Mouse (Mus musculus): ENCODE measurements around the gene Pde3a.

Gene Pde3a

DNA sequence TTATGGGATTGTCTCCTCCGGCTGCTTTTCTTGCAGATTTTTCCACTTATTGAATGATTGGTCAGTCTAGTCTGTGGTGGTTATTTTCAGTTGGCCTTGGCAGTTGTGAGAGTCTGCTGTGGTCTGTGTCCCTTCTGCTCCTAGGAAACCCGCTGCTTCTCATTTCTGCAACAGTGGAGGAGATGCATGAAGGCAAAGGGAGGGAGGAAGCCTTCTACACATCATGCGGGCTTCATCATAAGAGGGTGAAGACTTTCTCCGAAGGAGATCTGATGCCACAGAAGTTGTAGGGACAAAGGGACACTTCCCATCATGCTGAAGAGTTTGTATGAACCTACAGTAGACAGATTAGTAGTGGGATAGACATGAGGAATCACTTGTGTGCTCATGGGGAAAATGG lies 16.2 kb downstream of the Pde3a start:
- no peak for DNase-seq (ENCODE audit: low spot score in 2 of 2)

DNA sequence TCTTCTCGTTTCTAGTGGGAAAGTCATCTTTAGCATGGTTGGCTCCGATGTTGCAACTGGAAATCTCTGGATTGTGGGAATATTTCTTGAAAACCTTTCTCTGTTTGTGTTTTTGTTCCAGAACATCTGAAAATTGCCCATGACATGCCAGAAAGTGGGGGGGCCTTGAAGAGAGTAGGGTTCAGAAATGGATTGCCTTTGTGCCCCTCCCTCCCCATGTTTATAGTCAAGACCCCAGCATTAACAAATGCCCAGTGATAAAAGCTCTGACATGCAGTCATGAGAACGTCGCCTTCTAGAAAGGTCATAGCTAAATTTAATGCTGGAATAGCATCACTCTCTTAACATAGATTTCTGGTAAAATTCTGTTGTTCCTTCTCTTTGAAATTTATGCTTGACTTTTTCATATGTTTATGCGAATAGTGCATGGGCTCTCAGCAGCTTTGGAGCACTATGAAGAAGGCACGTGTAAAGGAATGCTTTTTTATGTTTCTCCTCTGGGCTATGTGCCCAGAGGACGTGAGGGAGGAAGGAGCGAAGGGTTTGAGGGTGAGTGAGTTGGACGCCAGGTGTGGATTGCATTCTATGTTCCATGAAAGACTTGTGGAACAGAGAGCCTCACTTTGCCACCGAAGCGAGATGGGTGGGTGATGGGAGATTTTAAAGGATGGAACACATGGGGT lies 19.0 kb downstream of the Pde3a start:
- DNase-seq (ENCODE audit: low spot score in 2 of 2), result no peak

DNA sequence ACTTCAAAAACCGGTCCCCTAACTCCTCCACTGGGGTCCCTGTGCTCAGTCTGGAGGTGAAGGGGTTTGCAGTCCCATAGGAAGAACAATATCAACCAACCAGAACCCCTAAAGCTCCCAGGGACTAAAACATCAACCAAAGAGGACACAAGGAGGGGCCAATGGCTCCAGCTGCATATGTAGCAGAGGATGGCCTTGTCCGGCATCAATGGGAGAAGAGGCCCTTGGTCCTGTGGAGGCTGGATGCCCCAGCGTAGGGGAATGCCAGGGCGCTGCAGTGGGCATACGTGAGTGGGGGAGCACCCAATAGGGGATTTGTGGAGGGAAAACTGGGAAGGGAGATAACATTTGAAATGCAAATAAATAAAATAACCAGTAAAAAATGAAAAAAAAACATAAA lies 19.8 kb downstream of the Pde3a start:
- no peak for DNase-seq (ENCODE audit: low spot score in 2 of 2)

DNA sequence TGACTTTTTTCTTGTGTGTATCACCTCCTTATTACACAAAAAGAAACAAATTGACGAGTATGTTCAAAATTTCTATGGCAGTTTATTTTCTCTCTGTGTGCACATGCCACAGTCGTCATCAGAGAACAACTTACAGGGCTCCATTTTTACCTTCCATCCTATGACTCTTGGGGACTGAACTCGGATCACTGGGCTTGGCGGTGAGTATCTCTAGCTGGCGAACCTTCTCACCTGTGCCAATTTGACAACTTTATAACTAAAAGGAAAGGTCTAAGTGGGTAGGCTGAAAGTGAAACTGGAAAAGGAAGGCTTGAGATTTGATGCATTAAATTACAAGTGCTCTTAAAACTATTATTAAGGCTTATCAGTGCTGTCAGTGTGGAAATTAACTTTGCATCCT lies 22.1 kb downstream of the Pde3a start:
- DNase-seq (ENCODE audit: low spot score in 2 of 2), result no peak

DNA sequence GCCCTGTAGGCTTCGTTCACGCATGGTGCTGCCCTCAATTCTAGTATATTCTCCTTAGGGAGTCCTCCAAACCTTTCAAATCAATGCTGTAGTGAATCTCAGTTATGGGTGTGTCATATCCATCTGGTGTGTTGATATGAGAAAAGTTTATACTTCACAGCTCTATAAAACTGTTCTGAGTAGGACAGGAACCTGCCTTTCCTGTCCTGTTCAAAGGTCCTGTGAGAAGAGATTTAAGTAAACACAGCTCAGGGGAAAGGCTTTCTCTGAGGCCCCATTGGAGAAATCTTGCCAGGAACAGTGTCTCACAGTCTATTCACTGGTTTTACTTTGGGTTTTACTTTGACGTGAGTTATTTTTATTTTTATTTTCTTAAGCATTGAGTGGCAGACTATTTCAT lies 22.5 kb downstream of the Pde3a start:
- DNase-seq (ENCODE audit: low spot score in 2 of 2), result no peak

DNA sequence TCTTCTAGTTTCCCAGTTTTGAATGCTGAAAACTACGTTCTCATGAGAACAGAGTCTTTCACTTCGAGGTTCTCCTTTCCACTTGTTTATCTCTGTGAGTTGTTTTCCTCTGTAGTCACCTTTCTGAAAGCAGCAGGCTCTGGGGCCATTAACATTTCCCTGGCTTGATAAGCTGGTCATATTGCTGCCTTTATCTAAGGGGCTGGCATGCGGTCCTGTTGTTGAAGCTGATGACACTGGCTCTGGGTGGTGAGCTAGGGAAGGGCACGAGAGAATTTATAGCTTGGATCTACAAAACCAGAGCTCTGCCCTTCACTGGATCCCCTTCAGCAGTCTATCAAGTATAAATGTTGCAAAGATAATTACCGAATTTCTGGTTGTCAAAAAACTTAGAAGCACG lies 24.6 kb downstream of the Pde3a start:
- peak; percentile 65 for DNase-seq (ENCODE audit: low spot score in 2 of 2)

DNA sequence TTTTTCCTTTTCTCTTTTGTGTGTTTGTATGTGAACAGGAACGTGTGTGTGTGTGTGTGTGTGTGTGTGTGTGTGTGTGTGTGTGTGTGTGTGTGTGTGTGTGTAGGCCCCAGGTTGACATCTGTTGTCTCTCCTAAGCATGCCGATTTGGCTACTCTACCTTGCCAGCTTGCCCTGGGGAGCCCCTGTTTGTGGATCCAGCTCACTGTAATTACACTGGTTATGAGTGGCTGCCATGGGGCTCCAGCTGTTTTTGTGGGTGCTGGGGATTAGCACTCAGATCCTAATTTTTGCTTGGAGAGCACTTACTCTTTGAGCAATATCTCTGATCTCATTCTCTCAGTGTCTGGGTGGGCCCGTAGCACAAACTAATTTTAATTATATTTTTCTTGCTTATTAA lies 32.6 kb downstream of the Pde3a start:
- no peak for DNase-seq (ENCODE audit: low spot score in 2 of 2)

DNA sequence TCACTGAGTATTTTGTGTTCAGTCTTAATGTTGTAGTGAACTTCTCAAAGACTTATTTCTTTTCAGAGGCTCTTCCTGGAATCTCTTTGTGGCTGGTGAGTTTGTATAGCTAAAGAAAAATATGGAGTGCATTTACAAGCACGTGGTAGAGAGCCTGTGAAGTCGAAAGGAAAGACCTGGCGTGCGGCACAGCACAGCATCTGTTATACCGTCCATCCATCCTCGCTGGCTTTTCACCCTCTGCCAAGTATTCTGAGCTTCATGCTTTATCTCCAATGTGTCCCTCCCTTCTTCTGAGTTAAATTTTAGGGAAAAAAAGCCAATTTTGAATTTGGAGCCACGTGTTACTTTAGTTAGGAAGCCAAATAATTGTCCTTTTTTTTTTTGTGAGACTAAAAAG lies 33.7 kb downstream of the Pde3a start:
- no peak for DNase-seq (ENCODE audit: low spot score in 2 of 2)

DNA sequence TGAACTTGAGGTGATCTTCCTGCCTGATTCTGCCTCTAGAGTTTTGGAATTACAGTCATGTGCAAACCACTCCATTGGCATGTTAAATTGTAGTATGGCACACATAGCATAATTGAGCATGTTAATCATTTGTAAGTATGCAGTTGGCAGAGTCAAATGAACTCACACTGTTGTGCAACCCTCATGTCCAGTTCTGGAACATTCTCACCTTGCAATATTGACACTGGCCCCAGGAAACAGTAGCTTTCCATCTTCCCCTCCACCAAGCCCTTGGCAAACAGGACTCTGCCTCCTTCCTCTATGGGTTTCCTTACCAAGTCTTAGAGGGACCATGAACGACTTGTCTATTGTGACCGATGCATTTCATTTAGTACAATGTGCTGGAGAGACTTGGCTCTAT lies 42.1 kb downstream of the Pde3a start:
- DNase-seq (ENCODE audit: low spot score in 2 of 2), result no peak

DNA sequence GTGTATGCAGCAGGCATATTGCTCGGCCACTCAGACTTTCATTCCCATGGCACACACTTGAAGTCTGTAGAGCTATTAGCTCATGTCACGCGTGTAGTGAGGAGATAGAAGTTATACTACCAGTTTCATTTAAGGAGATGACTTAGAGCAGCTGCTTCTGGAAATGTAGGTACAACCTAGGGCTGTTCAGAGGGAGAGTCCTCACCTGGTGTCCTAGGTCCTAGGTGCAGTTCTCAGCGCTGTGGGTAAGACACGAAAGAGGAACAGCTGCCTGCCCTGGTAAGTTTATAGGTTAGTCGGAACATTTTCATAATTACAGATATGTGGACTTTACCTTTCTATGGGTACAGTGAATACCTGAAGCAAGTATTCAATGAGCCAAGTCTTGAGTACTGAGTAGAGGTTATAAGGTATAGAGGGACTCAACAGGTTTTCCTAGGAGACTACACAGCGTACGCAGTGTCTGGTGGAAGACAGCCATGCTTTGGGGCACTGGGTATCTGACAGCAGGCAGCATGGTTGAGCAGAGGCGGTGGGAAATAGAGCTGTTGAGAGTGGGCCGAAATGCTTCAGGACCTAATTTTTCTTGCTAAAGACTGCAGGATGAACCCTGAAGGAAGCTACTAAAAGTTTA lies 43.9 kb downstream of the Pde3a start:
- no peak for DNase-seq (ENCODE audit: low spot score in 2 of 2)

DNA sequence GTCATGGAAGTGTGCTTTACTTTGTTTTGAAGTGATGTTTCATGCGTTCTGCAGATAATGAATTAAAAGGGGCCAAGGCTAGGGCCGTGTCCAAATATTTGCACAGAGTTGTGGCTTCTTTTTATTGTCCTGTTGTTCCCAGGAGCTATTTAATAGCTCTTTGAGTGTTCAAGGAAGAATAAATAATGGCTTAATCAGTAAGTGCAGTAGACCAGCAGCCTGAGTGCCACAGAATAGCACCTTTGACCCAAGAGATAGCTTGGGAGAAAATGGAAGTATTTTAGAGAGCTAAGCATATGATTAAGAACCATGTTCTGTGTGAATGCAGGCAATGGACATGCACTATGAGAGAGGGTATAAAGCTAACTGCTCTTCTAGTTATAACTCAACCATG lies 44.4 kb downstream of the Pde3a start:
- no peak for DNase-seq (ENCODE audit: low spot score in 2 of 2)

DNA sequence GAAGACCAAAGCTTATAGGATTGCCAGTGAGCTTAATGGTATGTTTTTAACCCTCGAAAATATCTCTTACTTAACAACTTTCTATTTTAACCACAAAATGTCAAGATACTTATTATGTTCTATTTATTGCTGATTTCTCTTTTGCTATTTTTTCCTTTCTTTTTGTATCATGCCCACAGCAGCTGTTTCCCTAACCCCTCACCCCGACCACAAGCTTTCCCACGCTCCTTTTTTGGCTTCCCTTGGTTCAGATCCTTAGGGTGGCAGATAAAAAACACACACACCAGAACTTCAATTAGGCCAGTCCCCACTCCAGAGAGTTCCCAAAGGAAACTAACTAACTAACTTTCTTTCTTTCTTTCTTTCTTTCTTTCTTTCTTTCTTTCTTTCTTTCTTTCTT lies 46.2 kb downstream of the Pde3a start:
- no peak for DNase-seq (ENCODE audit: low spot score in 2 of 2)

DNA sequence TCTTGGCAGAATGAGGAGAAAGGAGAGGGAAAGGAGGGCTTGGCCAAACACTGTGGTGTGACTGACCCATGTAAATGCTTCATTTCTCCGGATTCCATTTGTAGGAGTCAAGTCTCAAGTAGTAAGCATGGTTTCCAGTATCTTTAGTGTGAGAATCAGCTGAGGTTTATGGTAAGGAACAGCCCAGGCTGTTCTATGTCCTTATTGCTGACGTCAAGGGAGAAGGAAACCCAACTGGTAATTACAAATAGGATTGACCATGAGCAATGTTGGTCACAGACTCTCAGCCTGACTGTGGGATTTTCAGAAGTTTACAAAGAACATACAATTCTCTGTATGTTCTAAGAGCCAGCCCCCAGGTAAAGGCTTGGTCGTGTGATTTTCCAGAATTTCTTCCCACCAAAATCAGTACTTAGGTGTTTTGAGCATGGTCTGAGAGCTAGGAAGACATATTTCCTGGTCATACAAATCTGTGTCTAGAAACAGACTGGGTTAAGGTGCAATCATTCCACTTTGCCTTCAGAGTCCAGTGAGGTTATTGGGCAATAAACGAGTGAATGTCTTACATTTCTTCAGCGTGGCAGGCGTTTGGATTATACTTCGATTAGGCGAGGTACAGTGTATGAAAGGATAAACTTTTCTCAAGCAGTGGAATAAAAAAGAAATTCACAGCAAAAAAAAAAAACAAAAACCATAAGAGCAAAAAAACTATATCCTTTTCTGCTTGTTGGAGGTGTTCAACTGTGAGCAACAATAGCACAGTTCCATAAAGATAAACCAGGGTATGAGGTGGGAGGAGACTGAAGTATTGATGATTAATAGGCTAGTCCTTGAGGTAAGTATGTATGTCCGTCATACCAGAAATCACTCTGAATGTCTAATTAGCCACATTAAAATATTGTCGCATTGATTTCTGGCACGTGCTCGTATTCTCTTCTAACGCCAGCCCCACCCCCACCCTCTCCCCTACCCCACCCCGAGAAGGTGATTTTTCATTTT lies 53.0 kb downstream of the Pde3a start:
- DNase-seq (ENCODE audit: low spot score in 2 of 2), result no peak

DNA sequence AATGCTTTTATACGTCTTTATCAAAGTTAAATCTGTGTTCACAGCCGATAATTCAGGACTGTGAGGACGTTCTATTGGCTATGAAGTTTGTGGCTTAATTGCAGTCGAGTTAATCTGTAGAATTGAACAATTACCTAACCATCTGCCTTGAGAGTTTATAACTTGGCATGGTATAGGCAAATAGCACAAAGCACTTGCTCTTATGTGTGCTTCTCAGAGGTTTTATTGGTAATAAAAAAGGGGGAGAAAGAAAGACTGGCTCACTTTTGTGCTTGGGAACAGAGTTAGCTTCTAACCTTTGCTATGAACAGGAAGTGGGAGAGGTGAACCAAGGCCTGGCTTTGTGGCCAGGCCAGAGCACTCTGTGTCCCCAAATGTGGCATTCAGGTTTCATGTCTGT lies 53.8 kb downstream of the Pde3a start:
- DNase-seq (ENCODE audit: low spot score in 2 of 2), result no peak

DNA sequence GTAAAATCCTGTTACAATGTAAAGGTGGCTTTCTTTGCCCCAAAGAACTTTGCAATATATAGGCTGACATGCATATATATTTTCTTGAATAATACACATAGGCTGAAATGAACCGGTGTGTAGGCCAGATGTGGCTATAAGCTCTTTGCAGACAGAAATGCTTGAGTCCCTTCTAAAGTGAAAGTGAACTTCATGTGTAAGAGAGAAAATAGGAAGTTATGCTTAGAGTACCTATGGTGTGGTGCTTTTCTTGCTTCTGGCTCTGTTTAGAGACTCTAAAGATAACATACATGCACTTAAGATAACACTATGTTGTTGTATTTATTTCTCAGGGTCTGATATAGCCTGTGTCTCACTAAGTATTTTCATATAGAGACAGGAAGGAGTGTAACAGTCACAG lies 58.3 kb downstream of the Pde3a start:
- no peak for DNase-seq (ENCODE audit: low spot score in 2 of 2)

DNA sequence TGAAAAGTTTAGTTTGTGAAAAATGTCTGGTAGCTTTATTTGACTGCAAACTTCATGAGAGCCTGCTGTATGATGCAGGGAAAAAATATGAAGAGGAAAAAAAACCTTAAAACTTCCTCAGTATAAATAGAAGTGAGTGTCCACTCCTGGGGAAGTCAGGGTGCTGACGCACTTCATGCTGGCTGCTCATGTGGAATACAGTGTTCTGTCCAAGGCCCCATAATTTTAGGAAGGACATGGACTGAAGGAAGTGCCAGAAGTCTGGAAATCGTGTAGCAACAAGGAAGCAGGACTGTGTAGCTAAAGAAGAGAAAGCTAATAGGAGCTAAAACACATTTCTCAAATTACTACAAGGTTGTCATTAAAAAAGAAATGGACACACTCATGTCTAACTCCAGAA lies 59.4 kb downstream of the Pde3a start:
- DNase-seq (ENCODE audit: low spot score in 2 of 2), result peak; percentile 69 to 70

DNA sequence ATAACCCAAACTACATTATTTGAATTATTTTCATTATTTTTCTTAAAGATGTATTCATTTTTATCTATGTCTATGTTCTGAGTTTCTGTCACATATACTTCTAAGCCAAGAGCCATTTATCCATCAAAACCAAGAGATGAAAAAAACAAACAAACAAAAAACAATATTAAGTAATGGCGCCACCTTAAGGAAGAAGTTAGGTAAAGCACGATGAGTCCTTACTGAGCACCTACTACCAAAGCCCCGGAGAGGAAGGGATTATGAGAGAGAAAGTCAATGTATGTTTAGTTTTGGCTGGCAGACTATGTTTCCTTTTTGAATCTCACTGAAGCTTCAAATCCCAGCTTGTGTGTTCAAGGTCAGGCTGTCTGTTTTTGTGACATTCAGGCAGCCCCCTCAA lies 60.8 kb downstream of the Pde3a start:
- no peak for DNase-seq (ENCODE audit: low spot score in 2 of 2)

DNA sequence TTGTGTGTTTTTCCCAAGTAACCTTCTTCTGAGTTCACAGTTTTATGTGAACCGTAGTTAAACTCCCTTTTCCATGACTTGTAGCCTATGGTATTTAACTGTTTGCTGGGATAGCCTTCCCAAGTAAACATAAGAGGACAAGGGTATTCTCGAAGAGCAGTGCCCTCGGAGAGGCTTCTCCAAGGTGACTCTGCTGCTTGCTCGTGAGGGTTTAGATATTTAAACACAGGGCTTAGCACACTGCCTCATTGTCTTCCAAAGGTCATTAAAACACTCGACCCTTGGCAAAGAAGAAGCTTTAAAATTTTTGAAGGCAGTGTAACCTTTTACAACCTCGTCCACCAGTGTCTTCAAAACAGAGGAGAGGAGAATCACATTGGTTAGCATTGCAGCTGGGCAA lies 61.3 kb downstream of the Pde3a start:
- no peak for DNase-seq (ENCODE audit: low spot score in 2 of 2)

DNA sequence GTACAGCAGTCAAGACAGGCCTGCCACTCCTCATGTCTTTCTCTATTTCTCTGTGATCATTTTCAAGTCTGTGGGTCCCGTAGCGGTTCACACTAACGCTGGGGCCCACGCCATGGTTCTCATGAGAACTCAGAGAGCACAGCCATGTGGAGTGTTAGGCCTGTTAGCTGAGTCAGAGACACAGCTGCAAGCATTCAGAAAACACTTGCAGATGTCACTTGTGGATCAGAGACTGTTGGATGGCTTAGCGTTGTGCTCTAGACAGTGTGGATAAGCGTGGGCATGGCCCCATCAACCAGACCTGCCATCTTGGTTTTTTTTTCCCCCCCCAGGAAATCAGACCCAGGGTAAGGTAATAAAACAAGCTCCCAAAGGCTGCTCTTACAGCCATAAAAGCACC lies 62.5 kb downstream of the Pde3a start:
- DNase-seq (ENCODE audit: low spot score in 2 of 2), result peak; percentile 39 to 41

DNA sequence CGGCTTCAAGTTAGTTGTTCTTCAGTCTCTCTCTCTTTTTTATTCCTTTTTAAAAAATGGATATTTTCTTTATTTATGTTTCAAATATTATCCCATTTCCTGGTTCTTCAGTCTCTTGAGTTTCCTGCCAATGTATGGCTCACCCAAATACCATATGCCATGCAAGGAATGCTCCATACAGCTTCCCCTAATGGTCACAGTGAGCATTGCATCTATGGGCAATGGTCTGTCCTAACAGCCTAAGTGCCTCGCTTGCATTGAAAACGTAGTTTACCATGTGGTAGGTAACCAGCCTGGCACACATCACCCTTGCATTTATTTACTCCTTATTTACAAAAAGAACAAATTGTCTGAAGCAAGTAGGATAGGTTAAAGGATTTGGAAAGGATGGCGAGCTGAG lies 64.0 kb downstream of the Pde3a start:
- DNase-seq (ENCODE audit: low spot score in 2 of 2), result no peak

DNA sequence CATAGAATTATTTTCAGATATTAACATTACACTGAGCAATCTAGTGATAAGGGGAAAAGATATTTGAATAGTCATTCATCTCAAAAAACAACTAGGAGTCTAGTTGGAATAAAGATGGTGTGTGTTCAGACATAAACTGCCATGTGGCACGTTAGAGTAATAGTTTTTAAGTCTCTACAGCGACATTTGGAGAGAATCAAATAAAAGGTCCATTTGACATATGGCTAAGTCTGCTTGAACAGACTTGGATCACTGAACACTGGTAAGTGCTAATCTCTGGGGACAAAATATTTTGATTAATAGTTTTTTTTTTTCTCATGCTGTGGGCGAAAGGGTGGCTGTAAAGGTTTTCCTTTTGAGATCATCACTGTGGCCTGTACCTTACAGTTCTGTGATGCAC lies 69.4 kb downstream of the Pde3a start:
- DNase-seq (ENCODE audit: low spot score in 2 of 2), result no peak

DNA sequence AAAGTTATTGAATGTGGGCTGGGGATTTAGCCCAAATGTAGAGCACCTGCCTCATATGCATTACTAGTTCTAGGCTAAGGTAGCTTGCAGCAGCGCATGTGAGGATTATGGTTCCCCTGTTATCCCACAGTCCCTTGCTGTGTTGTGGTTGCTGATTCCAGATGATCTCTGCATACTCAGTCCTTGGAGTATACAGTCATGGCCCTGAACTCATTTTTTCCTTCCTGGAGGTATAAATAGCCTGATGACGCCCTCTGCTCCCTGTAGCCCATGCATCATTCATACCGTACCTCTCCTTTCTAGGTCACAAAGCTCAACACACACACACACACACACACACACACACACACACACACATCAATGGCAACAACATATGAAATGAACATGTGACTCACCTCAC lies 72.2 kb downstream of the Pde3a start:
- no peak for DNase-seq (ENCODE audit: low spot score in 2 of 2)

DNA sequence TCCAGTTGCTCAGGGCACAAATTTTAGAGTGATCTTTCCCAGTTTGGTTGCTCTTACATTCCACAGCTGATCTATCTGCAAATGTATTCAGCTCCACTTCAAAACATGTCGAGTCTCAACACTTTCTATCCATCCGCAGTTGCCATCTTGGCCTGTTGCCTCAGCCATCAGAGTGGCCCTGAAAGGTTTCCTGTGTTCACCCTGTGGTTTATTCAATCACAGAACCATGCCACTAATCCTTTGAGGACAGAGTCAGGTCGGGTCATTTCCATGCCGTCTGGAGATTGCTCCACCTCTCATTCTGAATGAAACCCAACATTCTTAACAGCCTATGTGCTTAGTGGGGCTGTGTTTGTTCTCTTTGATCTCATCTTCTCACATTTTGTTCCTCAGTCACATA lies 73.9 kb downstream of the Pde3a start:
- no peak for DNase-seq (ENCODE audit: low spot score in 2 of 2)

All from heart, adult 9 months (tissue).